Mouse (Mus musculus) bone marrow, adult 2 months (tissue): ENCODE results near the gene Gpx3.

Experiments used
- CTCF ChIP-seq: fragments of 200-500 bp; IDR thresholded peaks from 2 replicates; pipeline ENCODE4 v1.5.1; 2011; ENCODE audit warnings: low read length, control low read depth; ENCODE audit not compliant: control insufficient read depth, insufficient read depth
- POLR2A ChIP-seq: fragments of 200-500 bp; IDR thresholded peaks from 2 replicates; pipeline ENCODE4 v1.6.1; 2011; ENCODE audit warnings: low read depth, mild to moderate bottlenecking, control low read depth, low read length, borderline replicate concordance; ENCODE audit not compliant: control insufficient read depth

GRCm38 (mm10) chr11:54894589-54894988 is 7.7 kb upstream of the Gpx3 start:
- TF ChIP-seq POLR2A (no peak), CTCF (no peak)
